Mouse (Mus musculus) brain, embryonic 14.5 days (tissue): ENCODE results near the gene Hsd17b13. TPM values are rescaled to one million over a fixed set of nuclear protein-coding genes. Genes with fewer than 3 reads are reported as not detected.

Source experiments
- DNase-seq: peaks from one replicate; pipeline ENCODE4 v3.0.0-alpha.2; 2011; ENCODE audit warnings: low read depth
- CTCF ChIP-seq: fragments of 200-500 bp; IDR thresholded peaks from 2 replicates; pipeline ENCODE4 v1.5.1; 2012; ENCODE audit warnings: inconsistent platforms, mild to moderate bottlenecking, moderate library complexity, borderline replicate concordance; ENCODE audit not compliant: insufficient read depth, insufficient read length; ENCODE audit errors: extremely low read depth
- POLR2A ChIP-seq: fragments of 200-500 bp; IDR thresholded peaks from 2 replicates; pipeline ENCODE4 v1.6.1; 2012; ENCODE audit warnings: mild to moderate bottlenecking, inconsistent platforms, borderline replicate concordance; ENCODE audit not compliant: poor library complexity, insufficient read depth, insufficient read length, severe bottlenecking; ENCODE audit errors: extremely low read depth
- polyA plus RNA-seq: library from polyadenylated mRNA; depleted of rRNA; stranded (reverse); fragments of >200 nt; gene quantifications from 2 replicates; pipeline ENCODE4 v1.2.3, GENCODE M21; 2012

Gene Hsd17b13
- polyA plus RNA-seq, 1 experiment: not detected

DNA sequence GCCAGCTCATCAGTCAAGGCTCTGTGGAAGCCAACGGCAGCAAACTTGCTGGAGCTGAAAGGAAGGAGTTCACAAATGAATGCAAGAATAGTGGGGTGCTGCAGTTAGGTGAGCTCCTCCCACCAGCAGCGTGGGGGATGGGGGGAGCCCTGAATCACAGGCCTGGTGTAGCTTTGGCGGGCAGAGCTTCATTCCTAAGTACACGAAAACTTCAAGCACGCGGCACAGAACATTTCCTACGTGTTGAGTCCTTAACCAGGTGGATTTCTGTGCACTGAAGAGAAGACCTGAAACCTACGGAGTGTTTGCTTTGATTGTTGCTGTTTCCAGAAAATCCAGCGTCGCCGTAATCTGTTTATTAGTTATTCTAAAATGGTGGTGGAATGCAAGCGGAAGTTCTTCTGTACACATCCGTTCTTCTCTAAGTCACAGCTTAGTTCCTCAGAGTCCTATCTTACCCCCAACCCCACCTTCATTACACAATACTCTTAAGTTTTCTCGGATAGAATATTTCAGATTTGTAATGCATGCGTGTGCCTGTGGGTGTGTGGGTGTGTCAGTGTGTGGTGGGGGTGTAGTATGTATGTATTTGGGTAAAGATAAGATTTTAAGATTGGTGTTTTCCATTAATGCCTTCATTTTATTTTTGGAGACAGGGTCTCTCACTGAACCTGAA is 26.2 kb upstream of the Hsd17b13 start:
- DNase-seq: peak; percentile 29
- TF ChIP-seq CTCF: no peak
- no peak for TF ChIP-seq POLR2A

DNA sequence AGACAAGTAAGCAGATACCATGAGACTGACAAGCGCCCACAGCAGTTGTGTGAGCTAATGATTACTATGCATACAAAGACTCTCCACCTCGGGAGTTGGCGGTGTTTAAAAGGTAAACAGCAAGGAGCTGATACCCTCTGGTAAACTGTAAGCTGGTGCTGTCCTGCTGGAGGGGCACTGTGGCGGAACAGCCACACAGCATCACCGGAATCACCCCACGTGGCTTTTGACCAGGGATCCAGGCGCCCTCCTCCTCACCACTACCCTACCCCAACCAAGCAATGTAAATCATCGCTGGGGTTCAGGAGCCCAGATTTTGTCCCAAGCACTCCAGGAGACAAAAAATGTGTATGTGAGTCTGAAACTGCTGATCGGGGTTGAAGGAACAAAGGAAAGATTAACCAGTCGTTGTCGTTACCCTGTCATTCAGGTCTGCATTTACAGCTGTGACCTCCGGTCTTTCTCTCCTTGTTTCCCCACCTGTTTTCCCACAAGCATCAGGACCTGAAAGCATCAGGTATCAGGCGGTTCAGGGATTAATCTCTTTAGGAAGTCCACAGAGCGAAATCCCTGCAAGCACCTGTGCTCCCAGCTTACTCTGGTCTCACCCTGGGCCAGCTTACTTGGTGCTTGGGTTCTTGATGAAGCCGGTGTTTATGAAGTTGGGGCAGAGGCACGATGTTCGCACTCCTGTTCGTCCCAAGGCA is 25.5 kb upstream of the Hsd17b13 start:
- DNase-seq: no peak
- TF ChIP-seq POLR2A: no peak
- no peak for TF ChIP-seq CTCF

DNA sequence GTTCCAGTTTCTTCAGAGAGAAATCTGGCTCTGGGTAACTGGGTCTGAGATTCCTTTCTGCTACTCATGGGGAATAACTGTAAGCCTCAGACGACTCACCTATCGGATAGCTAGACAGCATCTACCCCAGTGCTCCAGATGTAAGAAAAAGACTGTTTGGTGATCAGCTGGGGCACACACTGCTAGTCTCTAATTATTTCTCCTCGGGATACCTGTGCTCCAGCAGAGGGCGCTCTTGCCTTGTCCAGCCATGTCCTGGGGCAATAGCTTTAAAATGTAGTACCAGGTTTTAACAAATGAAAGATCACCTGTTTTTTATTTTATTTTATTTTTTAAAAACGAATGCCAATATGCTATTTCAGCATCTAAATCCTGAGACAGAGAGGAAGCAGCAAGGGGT is 22.5 kb upstream of the Hsd17b13 start:
- peak; percentile 86 for TF ChIP-seq CTCF
- no peak for TF ChIP-seq POLR2A
- DNase-seq: peak; percentile 84

DNA sequence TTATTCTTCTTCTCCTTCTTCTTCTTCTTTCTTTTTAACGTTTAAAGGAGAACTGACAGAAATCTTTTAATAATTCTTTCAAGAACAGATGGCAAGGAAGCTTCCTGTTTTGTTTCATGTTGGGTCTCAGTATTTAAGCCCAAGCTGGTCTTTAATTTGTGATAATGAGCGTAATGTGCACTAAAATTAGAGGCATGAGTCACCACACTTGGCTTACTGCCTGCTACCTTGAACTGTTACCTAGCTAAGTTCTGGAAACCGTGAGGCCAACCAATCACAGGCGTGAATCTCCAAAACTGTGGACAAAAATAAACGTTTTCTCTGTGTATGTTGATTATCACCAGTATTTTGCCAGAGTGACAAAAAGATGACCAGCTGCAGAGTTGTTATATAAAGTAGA is 21.5 kb upstream of the Hsd17b13 start:
- peak; percentile 43 for DNase-seq
- TF ChIP-seq POLR2A (no peak), CTCF (no peak)

DNA sequence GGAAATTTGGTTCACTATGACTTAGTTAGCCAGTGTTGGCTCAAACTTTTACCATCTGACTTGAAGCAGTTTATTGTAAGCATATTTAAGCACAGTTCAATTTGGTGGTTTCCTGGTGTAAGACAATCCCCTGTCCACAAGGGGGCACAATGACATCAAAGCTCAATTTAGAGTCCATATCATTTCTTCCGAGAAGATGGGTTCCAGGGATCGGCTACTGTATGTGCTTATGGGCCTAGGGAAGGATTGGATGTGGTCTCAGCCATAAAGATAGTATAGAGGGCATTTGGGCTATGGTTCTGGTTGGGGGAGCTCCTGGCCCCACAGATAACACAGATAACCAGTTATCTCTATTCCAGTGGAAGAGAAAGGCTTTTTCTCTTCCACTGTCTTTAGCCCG is 18.0 kb upstream of the Hsd17b13 start:
- TF ChIP-seq POLR2A (no peak), CTCF (peak; percentile 37; the same call in 1 of the 2 replicates)
- peak; percentile 33 for DNase-seq

DNA sequence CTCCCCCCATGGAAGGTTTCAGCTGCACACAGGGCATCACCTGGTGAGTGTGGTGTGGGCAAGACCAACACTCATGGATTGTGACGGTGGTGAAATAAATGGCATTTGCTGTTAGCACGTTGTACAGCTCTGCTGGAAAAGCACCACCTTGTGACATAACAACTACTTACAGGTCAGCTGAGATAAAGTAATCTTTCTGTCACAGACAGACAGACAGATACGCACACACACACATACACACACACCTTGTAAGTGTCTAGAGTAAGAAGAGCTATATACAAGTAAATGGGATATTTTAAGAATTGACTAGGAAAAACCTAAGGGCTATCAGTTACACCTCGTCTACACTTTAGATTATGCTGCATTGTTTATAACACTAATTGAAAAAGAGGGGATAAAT is 17.5 kb upstream of the Hsd17b13 start:
- DNase-seq: no peak
- no peak for TF ChIP-seq CTCF
- TF ChIP-seq POLR2A: no peak

DNA sequence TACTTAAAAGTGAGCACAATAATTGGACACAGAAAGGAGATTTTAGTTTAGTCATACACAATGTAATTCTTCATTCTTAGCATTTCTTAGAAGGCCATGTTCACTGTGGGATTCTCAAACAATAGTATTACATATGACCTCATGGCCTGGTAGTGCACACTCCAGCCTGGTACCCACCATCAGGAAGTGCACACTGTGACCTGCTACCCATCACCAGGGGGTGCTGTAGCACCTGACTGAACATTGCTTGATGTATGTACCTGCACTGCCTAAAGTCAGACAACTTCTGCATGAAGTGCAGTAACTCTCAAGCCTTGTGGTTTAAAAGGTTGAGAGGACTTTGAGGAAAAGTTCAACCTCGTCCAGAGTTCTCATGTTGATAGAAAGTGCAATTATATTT is 16.4 kb upstream of the Hsd17b13 start:
- DNase-seq: no peak
- TF ChIP-seq CTCF (peak; percentile 12; the same call in 1 of the 2 replicates), POLR2A (no peak)

DNA sequence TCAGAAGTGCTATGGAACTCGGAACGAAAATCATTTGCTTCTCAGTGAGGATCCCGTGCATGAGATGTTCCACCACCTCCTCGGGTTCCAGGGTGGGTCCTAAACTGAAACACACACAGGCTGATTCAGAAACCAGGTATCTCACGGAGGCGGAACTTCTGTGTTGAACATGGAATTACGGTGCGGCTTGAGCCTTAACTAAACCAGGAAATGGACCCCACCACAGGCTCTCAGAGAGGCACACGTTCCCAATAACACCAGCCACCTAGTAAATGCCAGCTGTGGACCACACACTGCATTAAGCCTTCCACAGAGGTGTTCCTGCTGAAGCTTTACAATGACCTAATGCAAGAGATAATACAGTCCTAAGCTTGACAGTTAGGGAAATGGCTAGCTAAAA is 15.6 kb upstream of the Hsd17b13 start:
- TF ChIP-seq CTCF: no peak
- TF ChIP-seq POLR2A: no peak
- DNase-seq: no peak

DNA sequence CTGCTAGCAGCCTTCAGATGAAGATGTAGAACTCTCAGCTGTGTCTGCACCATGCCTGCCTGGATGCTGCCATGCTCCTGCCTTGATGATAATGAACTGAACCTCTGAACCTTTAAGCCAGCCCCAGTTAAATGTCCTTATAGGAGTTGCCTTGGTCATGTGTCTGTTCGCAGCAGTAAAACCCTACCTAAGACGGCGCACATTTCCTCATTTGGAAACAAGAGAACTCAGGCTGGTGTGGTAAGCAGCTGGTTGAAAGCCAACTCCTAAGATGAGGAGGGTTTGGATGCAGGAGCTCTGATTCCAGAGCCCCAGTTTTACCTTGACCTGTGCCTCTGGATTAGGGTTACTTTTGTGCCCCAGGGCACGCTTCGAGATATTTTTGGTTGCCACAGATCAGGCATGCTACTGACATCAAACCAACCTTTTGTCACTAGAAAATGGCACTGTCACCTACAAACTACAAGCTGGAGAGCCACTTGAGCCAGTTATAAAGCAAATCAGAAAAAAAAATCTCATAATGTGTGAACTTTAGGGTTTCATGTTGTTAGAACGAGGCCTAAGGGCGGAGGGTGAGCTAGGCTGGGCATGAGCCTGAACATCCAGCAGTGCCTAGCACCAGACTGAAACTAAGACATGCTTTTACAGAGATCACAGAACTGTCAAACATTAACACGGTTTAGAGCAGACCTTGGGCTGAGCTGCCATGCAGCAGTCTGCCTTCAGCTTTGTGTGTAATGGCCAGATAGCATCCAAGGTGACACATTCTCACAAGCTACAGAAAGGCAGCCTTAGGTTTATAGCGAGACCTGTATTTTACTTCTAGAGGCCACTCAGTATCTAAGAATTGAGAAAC is 3.7 kb upstream of the Hsd17b13 start:
- no peak for TF ChIP-seq CTCF
- no peak for TF ChIP-seq POLR2A
- no peak for DNase-seq

DNA sequence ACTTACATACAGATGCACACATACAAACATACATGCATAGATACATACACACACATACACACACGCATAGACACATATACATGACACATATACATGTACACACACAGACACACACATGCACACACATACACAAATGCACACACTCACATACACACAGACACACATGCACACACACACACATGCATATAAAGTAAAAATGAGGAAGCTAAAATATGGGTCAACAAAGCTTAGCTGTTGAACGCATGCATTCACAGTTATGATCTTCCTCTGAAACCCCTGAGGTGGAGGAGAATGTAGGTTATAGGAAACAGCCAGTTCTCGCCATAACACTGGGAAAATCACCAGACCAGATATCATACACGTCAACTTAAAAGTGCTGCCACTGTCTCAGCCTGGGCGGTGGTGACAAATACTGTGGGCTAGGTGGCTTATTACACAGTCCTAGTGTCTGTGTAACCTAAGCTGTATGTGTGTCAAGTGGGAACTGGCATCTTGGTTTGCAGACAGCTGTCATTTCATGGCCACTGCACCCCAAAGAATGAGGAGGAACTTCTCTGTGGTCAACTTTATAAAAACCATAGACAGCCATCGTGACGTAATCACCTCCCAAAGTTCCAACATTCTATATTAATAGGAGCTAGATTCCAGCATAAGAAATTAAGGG is 829 bp upstream of the Hsd17b13 start:
- no peak for DNase-seq
- no peak for TF ChIP-seq CTCF
- TF ChIP-seq POLR2A: no peak

DNA sequence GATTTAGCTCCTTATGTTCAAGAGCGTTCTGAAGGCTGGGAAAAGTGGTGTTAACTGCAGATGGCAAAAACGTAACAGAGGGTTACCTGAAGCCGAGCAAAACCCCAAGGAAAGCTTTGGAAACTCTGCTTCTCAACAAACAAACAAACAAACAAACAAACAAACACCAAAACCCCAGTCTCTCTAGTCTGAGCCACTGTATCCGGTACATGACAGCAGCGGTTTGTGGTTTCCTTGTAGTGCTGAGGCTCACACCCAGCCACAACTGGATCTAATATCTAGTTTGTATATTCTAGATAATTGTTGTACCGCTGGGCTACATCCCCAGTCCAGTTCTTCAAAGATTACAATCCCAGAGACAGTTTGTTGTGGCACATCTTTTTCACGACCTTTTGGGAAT is 1.5 kb downstream of the Hsd17b13 start:
- no peak for DNase-seq
- no peak for TF ChIP-seq POLR2A
- TF ChIP-seq CTCF: no peak
